22 mouse cellular contexts compared by ENCODE assay signal in genomic region chr11:34272016-34272415, GRCm38 (mm10). TPM values are rescaled to one million over a fixed set of nuclear protein-coding genes. Genes with fewer than 3 reads are reported as not detected.
DNase-seq lines count a peak whose midpoint lies in the region; TF ChIP-seq lines count a peak whose summit lies in the region.
"Had no signal": no experiment of that assay in that cellular context is flagged by ENCODE, and none has a peak within 500 bp of the region (broad histone marks: within the 10 kb centered on the region; RNA-seq: fewer than 3 reads in every experiment).

No protein-coding gene starts in this region.

- H3K4me3 ChIP-seq in cerebellum, adult 2 months (replicated peaks; ENCODE audit: insufficient read depth, low read depth, low read length), result no peak overlapping the region
- H3K4me3 ChIP-seq in layer of hippocampus, adult 2 months, result no peak overlapping the region
- H3K4me3 ChIP-seq: heart, embryonic 15.5 days; limb, embryonic 15.5 days; midbrain, embryonic 12.5 days; neural tube, embryonic 12.5 days had no signal

- no peaks in the 10 kb centered on the region for H3K4me1 ChIP-seq in cerebellum, adult 2 months (ENCODE audit: control insufficient read depth, insufficient read depth, low read length)
- H3K4me1 ChIP-seq: heart, embryonic 15.5 days; limb, embryonic 15.5 days had no signal

- DNase-seq in cerebellum, postnatal 14 days, result peak; percentile 30 to 39
- no peak for DNase-seq in cerebellum, adult 2 months
- DNase-seq in layer of hippocampus, adult 2 months (ENCODE audit: low spot score in 2 of 2), result peak; percentile 12 to 14
- no peak for DNase-seq in layer of hippocampus, adult 9-11 months
- DNase-seq in Muller cell, postnatal 12 days (ENCODE audit: inconsistent ontology term), result peak; percentile 71
- DNase-seq in forelimb bud, embryonic 11.5 days (ENCODE audit: low read depth, low spot score), result peak; percentile 58
- DNase-seq in neural tube, embryonic 10.5 days (ENCODE audit: extremely low spot score, low spot score), result no peak
- DNase-seq in lung, postnatal 25 days (ENCODE audit: low spot score), result no peak
- DNase-seq: adrenal gland, postnatal 25 days; cerebellum, postnatal 36 days; kidney, adult 11 months; kidney, postnatal 14 days; liver, postnatal 0 days; lung, postnatal 4 days; thymus, postnatal 14 days had no signal

- TF ChIP-seq CTCF in cerebellum, adult 2 months (IDR thresholded peaks at IDR 0.05; ENCODE audit: borderline replicate concordance, insufficient read depth, low read depth, low read length), result no peak
- no peak for TF ChIP-seq CTCF in layer of hippocampus, adult 2 months (conservative IDR thresholded peaks at IDR 0.05)

- TF ChIP-seq POLR2A in cerebellum, adult 2 months (IDR thresholded peaks at IDR 0.05; ENCODE audit: borderline replicate concordance, insufficient read depth, low read length), result no peak

- no peaks in the 10 kb centered on the region for H3K27me3 ChIP-seq in cerebellum, adult 2 months (ENCODE audit: control insufficient read depth, insufficient read depth, low read length)
- H3K27me3 ChIP-seq: CH12.LX; heart, embryonic 15.5 days; limb, embryonic 15.5 days; neural tube, embryonic 12.5 days had no signal

- no peak overlapping the region for H3K27ac ChIP-seq in cerebellum, adult 2 months (ENCODE audit: insufficient read depth, low read length)
- no peak overlapping the region for H3K27ac ChIP-seq in layer of hippocampus, adult 2 months
- H3K27ac ChIP-seq: heart, embryonic 15.5 days; hindbrain, embryonic 14.5 days; limb, embryonic 15.5 days; midbrain, embryonic 12.5 days; neural tube, embryonic 12.5 days had no signal

- WGBS in cerebellum, adult 2 months, result 17% methylated on average over 10 of the region's 10 CpGs

RNA-seq across cellular contexts. Expression of gene Fam196b, which starts 42.6 kb away (rescaled TPM):
- 4.1 and 4.6 TPM in 2 replicates for polyA plus RNA-seq in cerebellum, adult 2 months (2012; rRNA removed)
- under 1 TPM; 0.47 to 0.74 TPM for total RNA-seq in layer of hippocampus, adult 2 months (2021)
- total RNA-seq: adrenal gland, postnatal 25 days; granulocyte monocyte progenitor cell, adult 5-6 weeks had no signal

Comparison
In these comparisons a context has a peak if more than half of its experiments do, and no peak if none do; other contexts are left out.
1. DNase-seq: peak in cerebellum, postnatal 14 days (2 of 2), layer of hippocampus, adult 2 months (2 of 2), Muller cell, postnatal 12 days (single experiment) and forelimb bud, embryonic 11.5 days (single experiment); none in cerebellum, adult 2 months (0 of 2), layer of hippocampus, adult 9-11 months (single experiment), neural tube, embryonic 10.5 days (single experiment) and lung, postnatal 25 days (single experiment).